In the genomic region with DNA sequence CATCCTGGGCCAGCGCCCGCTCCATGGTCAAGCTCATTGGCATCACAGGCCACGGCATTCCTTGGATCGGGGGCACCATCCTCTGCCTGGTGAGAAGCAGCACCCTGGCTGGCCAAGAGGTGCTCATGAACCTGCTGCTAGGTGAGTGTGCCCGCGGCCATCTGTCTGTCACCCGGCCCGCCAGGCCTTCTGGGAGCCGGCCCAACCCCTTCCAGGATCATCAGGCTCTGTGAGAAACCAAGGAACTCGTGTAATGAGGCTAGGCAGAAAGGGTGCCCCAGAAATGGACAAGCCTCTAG, we compare ENCODE assay signal across 8 mouse cellular contexts. TPM values are rescaled to one million over a fixed set of nuclear protein-coding genes. Genes with fewer than 3 reads are reported as not detected.
DNase-seq lines count a peak whose midpoint lies in the region; ATAC-seq and TF ChIP-seq lines count a peak whose summit lies in the region.

No protein-coding gene starts in this region.

- no peaks in the 10 kb centered on the region for H3K36me3 ChIP-seq in lung, embryonic 14.5 days (ENCODE audit: insufficient read depth)
- H3K36me3 ChIP-seq in embryonic facial prominence, embryonic 13.5 days = no peaks in the 10 kb centered on the region
- no peaks in the 10 kb centered on the region; the same call in 1 of the 2 replicates for H3K36me3 ChIP-seq in intestine, postnatal 0 days (ENCODE audit: control insufficient read depth, insufficient read depth)

- no peaks in the 10 kb centered on the region for H3K9me3 ChIP-seq in lung, embryonic 14.5 days (ENCODE audit: low read depth, low read length)
- no peaks in the 10 kb centered on the region for H3K9me3 ChIP-seq in embryonic facial prominence, embryonic 13.5 days
- H3K9me3 ChIP-seq in intestine, postnatal 0 days (ENCODE audit: control insufficient read depth) = no peaks in the 10 kb centered on the region

- no peak overlapping the region for H3K27ac ChIP-seq in lung, embryonic 14.5 days (ENCODE audit: low read depth)
- no peak overlapping the region for H3K27ac ChIP-seq in embryonic facial prominence, embryonic 13.5 days
- H3K27ac ChIP-seq in intestine, postnatal 0 days (ENCODE audit: low read depth, low read length) = no peak overlapping the region
- H3K27ac ChIP-seq in olfactory bulb, adult 2 months (ENCODE audit: insufficient read depth, low read depth, low read length) = 0 out of 2 replicates have a peak overlapping the region, but pooled peaks have one; percentile 59

- H3K4me1 ChIP-seq in lung, embryonic 14.5 days (ENCODE audit: insufficient read depth) = no peaks in the 10 kb centered on the region
- H3K4me1 ChIP-seq in embryonic facial prominence, embryonic 13.5 days = peaks cover 13% of the 10 kb centered on the region
- 0 out of 2 replicates have a peak, but pooled peaks cover 3% of the 10 kb centered on the region for H3K4me1 ChIP-seq in intestine, postnatal 0 days (replicated peaks; ENCODE audit: control insufficient read depth, insufficient read depth, low read length)
- H3K4me1 ChIP-seq in olfactory bulb, adult 2 months (ENCODE audit: control insufficient read depth, insufficient read depth, low read length) = peaks cover 25% of the 10 kb centered on the region

- TF ChIP-seq POLR2A in olfactory bulb, adult 2 months (IDR thresholded peaks at IDR 0.05; ENCODE audit: insufficient read depth, low read depth, low read length) = no peak

- H3K4me3 ChIP-seq in lung, embryonic 14.5 days (ENCODE audit: low read depth, low read length) = peak overlapping the region; percentile 31
- H3K4me3 ChIP-seq in embryonic facial prominence, embryonic 13.5 days = peak overlapping the region; percentile 36
- H3K4me3 ChIP-seq in intestine, postnatal 0 days (ENCODE audit: low read depth, low read length) = 0 out of 2 replicates have a peak overlapping the region, but pooled peaks have one; percentile 29
- peak overlapping the region; percentile 75 for H3K4me3 ChIP-seq in olfactory bulb, adult 2 months (ENCODE audit: insufficient read depth, low read depth, low read length)

- peak overlapping the region; percentile 62 for H3K4me2 ChIP-seq in lung, embryonic 14.5 days
- peak overlapping the region; percentile 59 for H3K4me2 ChIP-seq in embryonic facial prominence, embryonic 13.5 days
- peak overlapping the region; percentile 62 for H3K4me2 ChIP-seq in intestine, postnatal 0 days (replicated peaks; ENCODE audit: low read depth)

- H3K9ac ChIP-seq in lung, embryonic 14.5 days = peak overlapping the region; percentile 48
- H3K9ac ChIP-seq in embryonic facial prominence, embryonic 13.5 days = peak overlapping the region; percentile 69
- H3K9ac ChIP-seq in intestine, postnatal 0 days (ENCODE audit: low read depth, low read length) = peak overlapping the region; percentile 17; the same call in 1 of the 2 replicates

- no peak for ATAC-seq in lung, embryonic 14.5 days (ENCODE audit: insufficient read depth)
- no peak for ATAC-seq in embryonic facial prominence, embryonic 13.5 days (ENCODE audit: insufficient number of reproducible peaks, insufficient read depth, low FRiP score, low TSS enrichment, low read depth)
- ATAC-seq in intestine, postnatal 0 days = no peak

- WGBS in lung, embryonic 14.5 days = 80% methylated on average over 10 of the region's 10 CpGs
- WGBS in embryonic facial prominence, embryonic 13.5 days = 82% methylated on average over 10 of the region's 10 CpGs
- 77% methylated on average over 10 of the region's 10 CpGs for WGBS in intestine, postnatal 0 days
- 66% methylated on average over 10 of the region's 10 CpGs for WGBS in olfactory bulb, adult 2 months

- no peaks in the 10 kb centered on the region for H3K27me3 ChIP-seq in lung, embryonic 14.5 days (ENCODE audit: insufficient read depth, low read length)
- 0 out of 2 replicates have a peak, but pooled peaks cover 4% of the 10 kb centered on the region for H3K27me3 ChIP-seq in embryonic facial prominence, embryonic 13.5 days
- H3K27me3 ChIP-seq in intestine, postnatal 0 days (replicated peaks; ENCODE audit: control insufficient read depth, insufficient read depth, low read length) = no peaks in the 10 kb centered on the region

- DNase-seq in lung, embryonic 14.5 days = no peak
- DNase-seq in lung, postnatal 10 days = no peak
- DNase-seq in spleen, postnatal 10 days (ENCODE audit: low spot score in 2 of 2) = no peak
- no peak for DNase-seq in spleen, adult 18-20 months
- no peak for DNase-seq in adrenal gland, adult 2 months

- no peak for TF ChIP-seq CTCF in lung, embryonic 14.5 days (IDR thresholded peaks at IDR 0.05; ENCODE audit: low read depth)
- TF ChIP-seq CTCF in intestine, postnatal 0 days (IDR thresholded peaks at IDR 0.05; ENCODE audit: low read depth) = no peak
- no peak for TF ChIP-seq CTCF in olfactory bulb, adult 2 months (IDR thresholded peaks at IDR 0.05; ENCODE audit: insufficient read depth, low read depth, low read length)

RNA-seq across cellular contexts. Expression of a gene that starts 0.7 kb away (rescaled TPM):
- polyA plus RNA-seq in lung, embryonic 14.5 days (2014; fragmentation: Nextera tagmentation; extraction: Ambion mirVana) = 2.5 and 3.9 TPM in 2 replicates
- polyA plus RNA-seq in embryonic facial prominence, embryonic 13.5 days (2015; fragmentation: Nextera tagmentation; extraction: Ambion mirVana) = 5.7 and 6.2 TPM in 2 replicates
- 3.1 and 3.8 TPM in 2 replicates for polyA plus RNA-seq in intestine, postnatal 0 days (2015; fragmentation: Nextera tagmentation; extraction: Ambion mirVana)
- not detected in 2 replicates for polyA plus RNA-seq in olfactory bulb, adult 2 months (2012; ENCODE audit: insufficient read depth, insufficient read length, low replicate concordance, missing spikeins)
- total RNA-seq in adrenal gland, adult 2 months (2021) = 1 to 10 TPM; 4.0 to 4.2 TPM
- 35.8 and 42.0 TPM in 2 replicates for polyA plus RNA-seq in adrenal gland, adult 2 months (2012; rRNA removed)

RNA-seq across cellular contexts. Expression of a gene that starts 11.4 kb away (rescaled TPM):
- polyA plus RNA-seq in lung, embryonic 14.5 days (2014; fragmentation: Nextera tagmentation; extraction: Ambion mirVana) = 4.5 and 4.9 TPM in 2 replicates
- 1.9 and 2.1 TPM in 2 replicates for polyA plus RNA-seq in embryonic facial prominence, embryonic 13.5 days (2015; fragmentation: Nextera tagmentation; extraction: Ambion mirVana)
- 6.1 and 6.2 TPM in 2 replicates for polyA plus RNA-seq in intestine, postnatal 0 days (2015; fragmentation: Nextera tagmentation; extraction: Ambion mirVana)
- polyA plus RNA-seq in olfactory bulb, adult 2 months (2012; ENCODE audit: insufficient read depth, insufficient read length, low replicate concordance, missing spikeins) = not detected in 2 replicates
- total RNA-seq in adrenal gland, adult 2 months (2021) = 1 to 10 TPM; 1.5 to 4.8 TPM
- polyA plus RNA-seq in adrenal gland, adult 2 months (2012; rRNA removed) = 2.6 and 6.5 TPM in 2 replicates

RNA-seq across cellular contexts. Expression of a gene that starts 54.8 kb away (rescaled TPM):
- polyA plus RNA-seq in lung, embryonic 14.5 days (2014; fragmentation: Nextera tagmentation; extraction: Ambion mirVana) = 69.0 and 76.8 TPM in 2 replicates
- 44.8 and 57.7 TPM in 2 replicates for polyA plus RNA-seq in embryonic facial prominence, embryonic 13.5 days (2015; fragmentation: Nextera tagmentation; extraction: Ambion mirVana)
- polyA plus RNA-seq in intestine, postnatal 0 days (2015; fragmentation: Nextera tagmentation; extraction: Ambion mirVana) = 17.7 and 18.9 TPM in 2 replicates
- polyA plus RNA-seq in olfactory bulb, adult 2 months (2012; ENCODE audit: insufficient read depth, insufficient read length, low replicate concordance, missing spikeins) = 70.7 and 86.2 TPM in 2 replicates
- total RNA-seq in adrenal gland, adult 2 months (2021) = 100 to 1,000 TPM in 1 of 2 experiments, 10 to 100 TPM in 1; 93.5 to 104 TPM
- 70.0 and 82.7 TPM in 2 replicates for polyA plus RNA-seq in adrenal gland, adult 2 months (2012; rRNA removed)

Comparison
In these comparisons a context has a peak if more than half of its experiments do, and no peak if none do; other contexts are left out.
1. H3K9ac ChIP-seq: peak in every context shown above with its lines; median percentile 69 in embryonic facial prominence, embryonic 13.5 days; 48 in lung, embryonic 14.5 days; 17 in intestine, postnatal 0 days.